Mouse (Mus musculus) stomach, embryonic 15.5 days (tissue): ENCODE data around the gene Olfr1424. TPM values are rescaled to one million over a fixed set of nuclear protein-coding genes. Genes with fewer than 3 reads are reported as not detected.

Experiments
- ATAC-seq: fragments of 200-750 bp; cut with Nextera tagmentation; 2 replicates; pipeline ENCODE4 v1.8.0; 2017; ENCODE audit warnings: low read depth, moderate number of reproducible peaks, moderate TSS enrichment; ENCODE audit not compliant: insufficient read depth, low FRiP score
- H3K27ac ChIP-seq: fragments of 300-500 bp; sonication (generic); 2 replicates; pipeline ENCODE4 v1.5.1; 2015; ENCODE audit warnings: mild to moderate bottlenecking, inconsistent platforms
- H3K27me3 ChIP-seq: fragments of 300-500 bp; sonication (generic); replicated peaks from 2 replicates; pipeline ENCODE4 v1.6.1; 2015; ENCODE audit warnings: inconsistent platforms
- H3K36me3 ChIP-seq: fragments of 300-500 bp; sonication (generic); 2 replicates; pipeline ENCODE4 v1.6.1; 2015; ENCODE audit warnings: inconsistent platforms
- H3K4me1 ChIP-seq: fragments of 300-500 bp; sonication (generic); 2 replicates; pipeline ENCODE4 v1.6.1; 2015; ENCODE audit warnings: inconsistent platforms
- H3K4me2 ChIP-seq: fragments of 300-500 bp; sonication (generic); 2 replicates; pipeline ENCODE4 v1.6.1; 2015; ENCODE audit warnings: mild to moderate bottlenecking, inconsistent platforms
- H3K4me3 ChIP-seq: fragments of 300-500 bp; sonication (generic); replicated peaks from 2 replicates; pipeline ENCODE4 v1.5.1; 2015; ENCODE audit warnings: inconsistent platforms
- H3K9ac ChIP-seq: fragments of 300-500 bp; sonication (generic); 2 replicates; pipeline ENCODE4 v1.6.1; 2015; ENCODE audit warnings: inconsistent platforms
- H3K9me3 ChIP-seq: fragments of 300-500 bp; sonication (generic); 2 replicates; pipeline ENCODE4 v1.6.1; 2016; ENCODE audit warnings: inconsistent platforms
- WGBS: fragments of 180-500 bp; shearing (Covaris S2); methylation state at CpG from one replicate; pipeline ENCODE4 v1.1.7; 2015; 5-methylcytosine and 5-hydroxymethylcytosine counted together
- polyA plus RNA-seq: library from polyadenylated mRNA; unstranded; fragments of >200 nt; fragmentation: Nextera tagmentation; extraction: Ambion mirVana; gene quantifications from 2 replicates; pipeline ENCODE4 v1.2.1, GENCODE M21; 2015

Gene Olfr1424
- polyA plus RNA-seq, 1 experiment from 2014 or later, result not detected

- ATAC-seq, result no peak
- 77% methylated on average over 4 of the region's 4 CpGs for WGBS
- no peak overlapping the region for H3K9ac ChIP-seq
- no peaks in the 10 kb centered on the region for H3K9me3 ChIP-seq
- H3K27me3 ChIP-seq, result no peaks in the 10 kb centered on the region
- H3K4me1 ChIP-seq, result no peaks in the 10 kb centered on the region
- no peak overlapping the region for H3K4me2 ChIP-seq
- H3K36me3 ChIP-seq, result no peaks in the 10 kb centered on the region
- no peak overlapping the region for H3K27ac ChIP-seq
- no peak overlapping the region for H3K4me3 ChIP-seq
These were observed 46.3 kb downstream of the Olfr1424 start for GRCm38 (mm10) chr19:12016192-12016591.

GRCm38 (mm10) chr19:12015708-12016107 is 46.8 kb downstream of the Olfr1424 start:
- Histone ChIP-seq H3K36me3 (no peaks in the 10 kb centered on the region), H3K27me3 (no peaks in the 10 kb centered on the region), H3K4me3 (no peak overlapping the region), H3K4me1 (no peaks in the 10 kb centered on the region), H3K4me2 (no peak overlapping the region), H3K27ac (no peak overlapping the region), H3K9me3 (no peaks in the 10 kb centered on the region), H3K9ac (no peak overlapping the region)
- 67% methylated on average over 8 of the region's 8 CpGs for WGBS
- ATAC-seq, result no peak

GRCm38 (mm10) chr19:12013228-12013627 is 49.3 kb downstream of the Olfr1424 start:
- no peaks in the 10 kb centered on the region for H3K36me3 ChIP-seq
- no peak for ATAC-seq
- WGBS, result 0% methylated on average over 10 of the region's 12 CpGs
- H3K27ac ChIP-seq, result no peak overlapping the region
- H3K9ac ChIP-seq, result no peak overlapping the region
- peak overlapping the region; percentile 75 for H3K4me2 ChIP-seq
- no peaks in the 10 kb centered on the region for H3K9me3 ChIP-seq
- peaks cover 6% of the 10 kb centered on the region; the same call in 1 of the 2 replicates for H3K4me1 ChIP-seq
- peak overlapping the region; percentile 69 for H3K4me3 ChIP-seq
- H3K27me3 ChIP-seq, result no peaks in the 10 kb centered on the region

- no peaks in the 10 kb centered on the region for H3K36me3 ChIP-seq
- H3K27ac ChIP-seq, result no peak overlapping the region
- no peaks in the 10 kb centered on the region for H3K27me3 ChIP-seq
- no peaks in the 10 kb centered on the region for H3K9me3 ChIP-seq
- H3K4me3 ChIP-seq, result peak overlapping the region; percentile 69
- peaks cover 6% of the 10 kb centered on the region; the same call in 1 of the 2 replicates for H3K4me1 ChIP-seq
- WGBS, result under 1% methylated on average over 10 of the region's 10 CpGs
- H3K4me2 ChIP-seq, result peak overlapping the region; percentile 75
- no peak overlapping the region; the same call in 1 of the 2 replicates for H3K9ac ChIP-seq
- no peak for ATAC-seq
These were observed 49.9 kb downstream of the Olfr1424 start for GRCm38 (mm10) chr19:12012615-12013014.

- H3K4me1 ChIP-seq, result peaks cover 6% of the 10 kb centered on the region; the same call in 1 of the 2 replicates
- no peaks in the 10 kb centered on the region for H3K36me3 ChIP-seq
- no peaks in the 10 kb centered on the region for H3K9me3 ChIP-seq
- no peaks in the 10 kb centered on the region for H3K27me3 ChIP-seq
- under 1% methylated on average over 49 of the region's 49 CpGs for WGBS
- H3K4me2 ChIP-seq, result peak overlapping the region; percentile 75
- H3K27ac ChIP-seq, result peak overlapping the region; percentile 91
- ATAC-seq, result peak; percentile 80
- 0 out of 2 replicates have a peak overlapping the region, but pooled peaks have one; percentile 26 for H3K9ac ChIP-seq
- H3K4me3 ChIP-seq, result peak overlapping the region; percentile 69
These were observed 50.6 kb downstream of the Olfr1424 start for GRCm38 (mm10) chr19:12011560-12012556.

DNA sequence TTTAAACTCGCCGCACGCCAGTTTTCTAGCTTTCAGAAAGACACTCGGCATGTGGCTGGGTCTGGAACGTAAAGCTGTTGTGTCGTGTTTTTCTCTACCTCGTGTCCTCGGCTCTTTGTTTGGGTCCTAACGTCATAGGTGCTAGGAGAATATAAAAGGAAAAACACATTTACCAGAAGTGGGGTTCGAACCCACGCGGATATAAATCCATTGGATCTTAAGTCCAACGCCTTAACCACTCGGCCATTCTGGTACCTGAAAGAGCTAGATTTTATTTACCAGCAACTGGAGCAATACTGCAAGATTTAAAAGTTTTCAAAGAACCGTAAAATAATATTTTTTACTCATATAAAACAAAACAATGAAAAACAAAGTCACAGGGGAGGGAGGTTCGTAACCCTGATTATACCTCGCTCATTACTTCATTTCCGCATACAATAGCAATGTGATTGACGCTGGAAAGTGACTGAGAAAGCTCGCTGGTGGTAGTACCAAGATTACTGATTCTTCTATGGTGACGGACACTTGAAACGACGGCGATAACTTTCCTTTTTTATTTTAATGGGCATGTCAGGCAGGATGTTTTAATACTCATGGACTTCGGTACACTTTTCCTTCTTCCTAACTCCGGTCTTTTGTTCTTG is 51.4 kb downstream of the Olfr1424 start:
- Histone ChIP-seq H3K36me3 (no peaks in the 10 kb centered on the region), H3K4me1 (peaks cover 9% of the 10 kb centered on the region; the same call in 1 of the 2 replicates), H3K4me2 (peak overlapping the region; percentile 75), H3K9me3 (no peaks in the 10 kb centered on the region), H3K27me3 (no peaks in the 10 kb centered on the region), H3K9ac (peak overlapping the region; percentile 63; the same call in 1 of the 2 replicates), H3K4me3 (peak overlapping the region; percentile 69), H3K27ac (peak overlapping the region; percentile 91)
- WGBS, result under 1% methylated on average over 26 of the region's 26 CpGs
- peak; percentile 44 for ATAC-seq

GRCm38 (mm10) chr19:12010281-12010771 is 52.2 kb downstream of the Olfr1424 start:
- peak overlapping the region; percentile 63 for H3K9ac ChIP-seq
- under 1% methylated on average over 24 of the region's 24 CpGs for WGBS
- ATAC-seq, result peak; percentile 16; the same call in 1 of the 2 replicates
- peak overlapping the region; percentile 75 for H3K4me2 ChIP-seq
- H3K4me1 ChIP-seq, result peaks cover 9% of the 10 kb centered on the region; the same call in 1 of the 2 replicates
- H3K4me3 ChIP-seq, result peak overlapping the region; percentile 69
- no peaks in the 10 kb centered on the region for H3K9me3 ChIP-seq
- peak overlapping the region; percentile 91 for H3K27ac ChIP-seq
- no peaks in the 10 kb centered on the region for H3K27me3 ChIP-seq
- H3K36me3 ChIP-seq, result no peaks in the 10 kb centered on the region

DNA sequence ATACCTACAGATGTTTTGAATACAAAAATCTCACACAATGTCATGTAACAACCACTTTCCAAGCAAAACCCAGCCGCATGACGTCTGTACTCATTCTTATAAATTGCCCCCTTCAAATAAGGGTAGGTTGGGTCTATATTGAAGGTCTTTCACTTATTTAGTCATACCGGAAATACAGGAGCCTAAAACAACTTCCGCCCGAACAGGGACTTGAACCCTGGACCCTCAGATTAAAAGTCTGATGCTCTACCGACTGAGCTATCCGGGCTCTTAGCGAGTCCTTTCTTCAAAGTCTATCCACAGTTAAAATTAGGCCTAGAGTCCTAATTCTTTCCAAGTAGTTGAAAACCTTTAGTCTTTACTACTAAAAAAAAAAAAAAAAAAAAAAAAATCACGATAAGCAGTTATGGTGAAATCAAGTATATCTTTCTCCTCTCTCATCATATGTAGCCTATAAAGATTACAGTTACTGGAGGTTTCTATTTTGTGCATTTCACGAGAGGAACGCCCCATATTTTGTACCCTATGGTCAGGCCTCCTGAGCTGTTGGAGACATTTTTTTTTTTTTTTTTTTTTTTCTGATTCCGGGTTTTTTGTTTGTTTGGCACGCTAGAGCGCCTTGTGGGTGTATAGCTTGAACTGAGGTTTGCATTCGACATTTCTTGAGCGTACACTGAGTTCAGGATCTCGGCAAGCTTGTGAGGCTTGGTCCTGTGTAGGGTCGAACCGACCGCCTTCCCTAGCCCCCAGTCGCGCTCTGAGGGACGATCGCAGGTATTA is 52.8 kb downstream of the Olfr1424 start:
- peaks cover 11% of the 10 kb centered on the region; the same call in 1 of the 2 replicates for H3K4me1 ChIP-seq
- H3K4me2 ChIP-seq, result peak overlapping the region; percentile 75
- WGBS, result 1% methylated on average over 24 of the region's 24 CpGs
- H3K36me3 ChIP-seq, result no peaks in the 10 kb centered on the region
- peak overlapping the region; percentile 91 for H3K27ac ChIP-seq
- H3K4me3 ChIP-seq, result peak overlapping the region; percentile 69
- H3K27me3 ChIP-seq, result no peaks in the 10 kb centered on the region
- peak; percentile 21 for ATAC-seq
- H3K9me3 ChIP-seq, result no peaks in the 10 kb centered on the region
- peak overlapping the region; percentile 63; the same call in 1 of the 2 replicates for H3K9ac ChIP-seq

Other genes starting within 250 kb of the Olfr1424 start
- gene Stx3, start 243.3 kb downstream of the Olfr1424 start, polyA plus RNA-seq, result 20.6 and 24.9 TPM in 2 replicates
- 0.14 TPM in 1 of 2 replicates, not detected in the other for gene Olfr1417, start 223.5 kb downstream of the Olfr1424 start, polyA plus RNA-seq
- not detected in 2 replicates for gene Olfr1418, start 201.6 kb downstream of the Olfr1424 start, polyA plus RNA-seq
- 0.04 TPM in 1 of 2 replicates, not detected in the other for gene Olfr1419, start 187.6 kb downstream of the Olfr1424 start, polyA plus RNA-seq
- gene Olfr1420, start 176.1 kb downstream of the Olfr1424 start, polyA plus RNA-seq, result 0.08 and 0.10 TPM in 2 replicates
- gene Patl1, start 150.3 kb downstream of the Olfr1424 start, polyA plus RNA-seq, result 14.7 and 16.4 TPM in 2 replicates
- gene Osbp, start 96.7 kb downstream of the Olfr1424 start, polyA plus RNA-seq, result 4.9 and 5.0 TPM in 2 replicates
- not detected in 2 replicates for gene Olfr1423, start 21.4 kb downstream of the Olfr1424 start, polyA plus RNA-seq
- not detected in 2 replicates for gene Olfr1425, start 15.0 kb upstream of the Olfr1424 start, polyA plus RNA-seq
- gene Olfr1426, start 29.3 kb upstream of the Olfr1424 start, polyA plus RNA-seq, result not detected in 2 replicates
- gene Olfr1427, start 40.7 kb upstream of the Olfr1424 start, polyA plus RNA-seq, result not detected in 2 replicates
- not detected in 2 replicates for gene Olfr1428, start 53.2 kb upstream of the Olfr1424 start, polyA plus RNA-seq
- not detected in 2 replicates for gene Olfr76, start 60.5 kb upstream of the Olfr1424 start, polyA plus RNA-seq
- 0.04 and 0.06 TPM in 2 replicates for gene Olfr1555-ps1, start 107.4 kb upstream of the Olfr1424 start, polyA plus RNA-seq
- not detected in 2 replicates for gene Olfr1431, start 138.0 kb upstream of the Olfr1424 start, polyA plus RNA-seq
- gene Olfr1432, start 169.9 kb upstream of the Olfr1424 start, polyA plus RNA-seq, result not detected in 2 replicates
- gene Olfr262, start 179.0 kb upstream of the Olfr1424 start, polyA plus RNA-seq, result not detected in 2 replicates
- not detected in 2 replicates for gene Olfr235, start 198.3 kb upstream of the Olfr1424 start, polyA plus RNA-seq
- not detected in 2 replicates for gene Olfr1434, start 217.2 kb upstream of the Olfr1424 start, polyA plus RNA-seq
- not detected in 2 replicates for gene Olfr1436, start 236.4 kb upstream of the Olfr1424 start, polyA plus RNA-seq